Mouse (Mus musculus): ENCODE measurements around the gene Etv3. TPM values are rescaled to one million over a fixed set of nuclear protein-coding genes. Genes with fewer than 3 reads are reported as not detected.

Etv3 gene
- polyA plus RNA-seq, 1 experiment = 3.7 TPM

GRCm38 (mm10) chr3:87504749-87505425 is 20.3 kb upstream of the Etv3 start:
- Histone ChIP-seq H3K36me3 (ENCODE audit: control insufficient read depth, insufficient read depth) (no peaks in the 10 kb centered on the region), H3K79me2 (ENCODE audit: control insufficient read depth, insufficient read depth) (no peaks in the 10 kb centered on the region), H3ac (ENCODE audit: control insufficient read depth, insufficient read length, low read depth) (no peak overlapping the region), H3K79me3 (ENCODE audit: low read depth) (no peaks in the 10 kb centered on the region), H3K4me3 (ENCODE audit: insufficient read depth, poor library complexity, severe bottlenecking) (no peak overlapping the region), H3K27me3 (ENCODE audit: control insufficient read depth, insufficient read depth, insufficient read length) (peaks cover 27% of the 10 kb centered on the region)
- TF ChIP-seq USF1 (IDR thresholded peaks at IDR 0.05; ENCODE audit: low read depth) (no peak), FOSL1 (IDR thresholded peaks at IDR 0.05; ENCODE audit: insufficient read depth, low read length, poor library complexity, severe bottlenecking) (no peak), MYOG (IDR thresholded peaks at IDR 0.05; ENCODE audit: control insufficient read depth, extremely low read depth, insufficient read length) (no peak), MYOD1 (IDR thresholded peaks at IDR 0.05; ENCODE audit: control insufficient read depth, insufficient read length, low read depth) (no peak), MAX (IDR thresholded peaks at IDR 0.05) (no peak), CTCF (IDR thresholded peaks at IDR 0.05; ENCODE audit: control insufficient read depth, insufficient read depth, insufficient read length) (no peak), CEBPB (IDR thresholded peaks at IDR 0.05; ENCODE audit: low read depth) (no peak)

- Histone ChIP-seq H3K79me3 (ENCODE audit: low read depth) (no peaks in the 10 kb centered on the region), H3K4me3 (ENCODE audit: insufficient read depth, poor library complexity, severe bottlenecking) (no peak overlapping the region), H3K27me3 (ENCODE audit: control insufficient read depth, insufficient read depth, insufficient read length) (peaks cover 13% of the 10 kb centered on the region), H3ac (ENCODE audit: control insufficient read depth, insufficient read length, low read depth) (no peak overlapping the region), H3K79me2 (ENCODE audit: control insufficient read depth, insufficient read depth) (no peaks in the 10 kb centered on the region), H3K36me3 (ENCODE audit: control insufficient read depth, insufficient read depth) (no peaks in the 10 kb centered on the region)
- TF ChIP-seq FOSL1 (IDR thresholded peaks at IDR 0.05; ENCODE audit: insufficient read depth, low read length, poor library complexity, severe bottlenecking) (no peak), MYOG (IDR thresholded peaks at IDR 0.05; ENCODE audit: control insufficient read depth, extremely low read depth, insufficient read length) (no peak), CTCF (IDR thresholded peaks at IDR 0.05; ENCODE audit: control insufficient read depth, insufficient read depth, insufficient read length) (no peak), MAX (IDR thresholded peaks at IDR 0.05) (no peak), CEBPB (IDR thresholded peaks at IDR 0.05; ENCODE audit: low read depth) (no peak), MYOD1 (IDR thresholded peaks at IDR 0.05; ENCODE audit: control insufficient read depth, insufficient read length, low read depth) (no peak), USF1 (IDR thresholded peaks at IDR 0.05; ENCODE audit: low read depth) (no peak)
These were observed 18.5 kb upstream of the Etv3 start for GRCm38 (mm10) chr3:87506456-87507416.

GRCm38 (mm10) chr3:87508205-87508901 is 16.9 kb upstream of the Etv3 start:
- Histone ChIP-seq H3K79me3 (ENCODE audit: low read depth) (no peaks in the 10 kb centered on the region), H3K4me3 (ENCODE audit: insufficient read depth, poor library complexity, severe bottlenecking) (no peak overlapping the region), H3K27me3 (ENCODE audit: control insufficient read depth, insufficient read depth, insufficient read length) (no peaks in the 10 kb centered on the region), H3ac (ENCODE audit: control insufficient read depth, insufficient read length, low read depth) (no peak overlapping the region), H3K36me3 (ENCODE audit: control insufficient read depth, insufficient read depth) (no peaks in the 10 kb centered on the region), H3K79me2 (ENCODE audit: control insufficient read depth, insufficient read depth) (no peaks in the 10 kb centered on the region)
- TF ChIP-seq MYOD1 (IDR thresholded peaks at IDR 0.05; ENCODE audit: control insufficient read depth, insufficient read length, low read depth) (no peak), CEBPB (IDR thresholded peaks at IDR 0.05; ENCODE audit: low read depth) (no peak), USF1 (IDR thresholded peaks at IDR 0.05; ENCODE audit: low read depth) (no peak), CTCF (IDR thresholded peaks at IDR 0.05; ENCODE audit: control insufficient read depth, insufficient read depth, insufficient read length) (no peak), MAX (IDR thresholded peaks at IDR 0.05) (no peak), MYOG (IDR thresholded peaks at IDR 0.05; ENCODE audit: control insufficient read depth, extremely low read depth, insufficient read length) (no peak), FOSL1 (IDR thresholded peaks at IDR 0.05; ENCODE audit: insufficient read depth, low read length, poor library complexity, severe bottlenecking) (no peak)

GRCm38 (mm10) chr3:87509061-87509460 is 16.1 kb upstream of the Etv3 start:
- H3K36me3 ChIP-seq (ENCODE audit: control insufficient read depth, insufficient read depth) = no peaks in the 10 kb centered on the region
- H3ac ChIP-seq (ENCODE audit: control insufficient read depth, insufficient read length, low read depth) = no peak overlapping the region
- no peaks in the 10 kb centered on the region for H3K79me2 ChIP-seq (ENCODE audit: control insufficient read depth, insufficient read depth)
- H3K79me3 ChIP-seq (ENCODE audit: low read depth) = no peaks in the 10 kb centered on the region
- no peaks in the 10 kb centered on the region for H3K27me3 ChIP-seq (ENCODE audit: control insufficient read depth, insufficient read depth, insufficient read length)
- no peak for TF ChIP-seq MAX (IDR thresholded peaks at IDR 0.05)
- TF ChIP-seq CTCF (IDR thresholded peaks at IDR 0.05; ENCODE audit: control insufficient read depth, insufficient read depth, insufficient read length) = no peak
- TF ChIP-seq MYOD1 (IDR thresholded peaks at IDR 0.05; ENCODE audit: control insufficient read depth, insufficient read length, low read depth) = no peak
- TF ChIP-seq MYOG (IDR thresholded peaks at IDR 0.05; ENCODE audit: control insufficient read depth, extremely low read depth, insufficient read length) = no peak
- no peak for TF ChIP-seq CEBPB (IDR thresholded peaks at IDR 0.05; ENCODE audit: low read depth)
- TF ChIP-seq USF1 (IDR thresholded peaks at IDR 0.05; ENCODE audit: low read depth) = no peak
- TF ChIP-seq FOSL1 (IDR thresholded peaks at IDR 0.05; ENCODE audit: insufficient read depth, low read length, poor library complexity, severe bottlenecking) = no peak
- H3K4me3 ChIP-seq (ENCODE audit: insufficient read depth, poor library complexity, severe bottlenecking) = no peak overlapping the region

GRCm38 (mm10) chr3:87510832-87511231 is 14.4 kb upstream of the Etv3 start:
- Histone ChIP-seq H3ac (ENCODE audit: control insufficient read depth, insufficient read length, low read depth) (no peak overlapping the region), H3K79me2 (ENCODE audit: control insufficient read depth, insufficient read depth) (no peaks in the 10 kb centered on the region), H3K36me3 (ENCODE audit: control insufficient read depth, insufficient read depth) (no peaks in the 10 kb centered on the region), H3K79me3 (ENCODE audit: low read depth) (no peaks in the 10 kb centered on the region), H3K4me3 (ENCODE audit: insufficient read depth, poor library complexity, severe bottlenecking) (no peak overlapping the region), H3K27me3 (ENCODE audit: control insufficient read depth, insufficient read depth, insufficient read length) (no peaks in the 10 kb centered on the region)
- TF ChIP-seq MYOG (IDR thresholded peaks at IDR 0.05; ENCODE audit: control insufficient read depth, extremely low read depth, insufficient read length) (no peak), CTCF (IDR thresholded peaks at IDR 0.05; ENCODE audit: control insufficient read depth, insufficient read depth, insufficient read length) (no peak), CEBPB (IDR thresholded peaks at IDR 0.05; ENCODE audit: low read depth) (no peak), USF1 (IDR thresholded peaks at IDR 0.05; ENCODE audit: low read depth) (no peak), MYOD1 (IDR thresholded peaks at IDR 0.05; ENCODE audit: control insufficient read depth, insufficient read length, low read depth) (no peak), MAX (IDR thresholded peaks at IDR 0.05) (no peak), FOSL1 (IDR thresholded peaks at IDR 0.05; ENCODE audit: insufficient read depth, low read length, poor library complexity, severe bottlenecking) (no peak)

Data from C2C12 (cell line).